Mouse (Mus musculus) thymus, adult 2 months (tissue): ENCODE data around the gene Kctd15.

Experiments
- CTCF ChIP-seq: fragments of 200-500 bp; IDR thresholded peaks from 2 replicates; pipeline ENCODE4 v1.5.1; 2012; ENCODE audit warnings: mild to moderate bottlenecking, control low read depth, low read length, moderate library complexity, borderline replicate concordance; ENCODE audit not compliant: control insufficient read depth, poor library complexity, insufficient read depth; ENCODE audit errors: extremely low read depth
- POLR2A ChIP-seq: fragments of 200-500 bp; IDR thresholded peaks from 2 replicates; pipeline ENCODE4 v1.6.1; 2012; ENCODE audit warnings: mild to moderate bottlenecking, low read length, control low read depth, moderate library complexity; ENCODE audit not compliant: control insufficient read depth, poor library complexity, insufficient read depth; ENCODE audit errors: extremely low read depth

DNA sequence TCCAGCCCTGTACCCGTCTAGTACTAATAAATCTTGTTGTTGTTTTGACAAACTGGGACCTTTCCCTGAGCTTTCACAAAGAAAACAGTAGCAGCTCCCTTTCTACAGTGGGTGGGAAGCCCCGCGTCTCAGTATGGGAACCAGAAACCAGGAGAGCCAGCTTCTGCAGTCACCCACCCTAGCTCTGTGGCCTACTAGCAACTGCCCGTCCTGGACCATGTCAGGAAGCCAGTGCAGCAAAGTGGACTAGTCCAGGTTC is 61.3 kb downstream of the Kctd15 start:
- TF ChIP-seq CTCF, result no peak
- TF ChIP-seq POLR2A, result no peak
